Mouse (Mus musculus) midbrain, embryonic 13.5 days (tissue): ENCODE results near the gene Srf. TPM values are rescaled to one million over a fixed set of nuclear protein-coding genes. Genes with fewer than 3 reads are reported as not detected.

Source experiments
- ATAC-seq: fragments of 200-750 bp; cut with Nextera tagmentation; 2 replicates; pipeline ENCODE4 v1.8.0; 2017; ENCODE audit warnings: mild to moderate bottlenecking, moderate TSS enrichment, moderate library complexity
- H3K27ac ChIP-seq: fragments of 300-500 bp; sonication (generic); 2 replicates; pipeline ENCODE4 v1.5.1; 2015; ENCODE audit warnings: inconsistent platforms, mild to moderate bottlenecking, moderate library complexity
- H3K27me3 ChIP-seq: fragments of 300-500 bp; sonication (generic); 2 replicates; pipeline ENCODE4 v1.6.1; 2015; ENCODE audit warnings: mild to moderate bottlenecking, inconsistent platforms
- H3K36me3 ChIP-seq: fragments of 300-500 bp; sonication (generic); 2 replicates; pipeline ENCODE4 v1.6.1; 2015; ENCODE audit warnings: mild to moderate bottlenecking, inconsistent platforms
- H3K4me1 ChIP-seq: fragments of 300-500 bp; sonication (generic); replicated peaks from 2 replicates; pipeline ENCODE4 v1.6.1; 2015; ENCODE audit warnings: inconsistent platforms
- H3K4me2 ChIP-seq: fragments of 300-500 bp; sonication (generic); replicated peaks from 2 replicates; pipeline ENCODE4 v1.6.1; 2015; ENCODE audit warnings: moderate library complexity, mild to moderate bottlenecking, inconsistent platforms
- H3K4me3 ChIP-seq: fragments of 300-500 bp; sonication (generic); replicated peaks from 2 replicates; pipeline ENCODE4 v1.5.1; 2015; ENCODE audit warnings: mild to moderate bottlenecking, inconsistent platforms
- H3K9ac ChIP-seq: fragments of 300-500 bp; sonication (generic); replicated peaks from 2 replicates; pipeline ENCODE4 v1.6.1; 2015; ENCODE audit warnings: mild to moderate bottlenecking, inconsistent platforms
- H3K9me3 ChIP-seq: fragments of 300-500 bp; sonication (generic); 2 replicates; pipeline ENCODE4 v1.6.1; 2016; ENCODE audit warnings: mild to moderate bottlenecking, inconsistent platforms
- WGBS: fragments of 180-500 bp; shearing (Covaris S2); methylation state at CpG from one replicate; pipeline ENCODE4 v1.1.7; 2015; 5-methylcytosine and 5-hydroxymethylcytosine counted together
- polyA plus RNA-seq: library from polyadenylated mRNA; unstranded; fragments of >200 nt; fragmentation: Nextera tagmentation; extraction: Ambion mirVana; gene quantifications from 2 replicates; pipeline ENCODE4 v1.2.1, GENCODE M21; 2015

Gene Srf
- polyA plus RNA-seq, 1 experiment from 2014 or later, result 6.0 TPM

- H3K27ac ChIP-seq, result no peak overlapping the region
- peaks cover 51% of the 10 kb centered on the region for H3K36me3 ChIP-seq
- ATAC-seq, result no peak
- 9% methylated on average over 8 of the region's 8 CpGs for WGBS
- no peak overlapping the region for H3K9ac ChIP-seq
- H3K4me2 ChIP-seq, result peak overlapping the region; percentile 86
- peak overlapping the region; percentile 81; the same call in 1 of the 2 replicates for H3K4me3 ChIP-seq
- peaks cover 13% of the 10 kb centered on the region for H3K27me3 ChIP-seq
- H3K9me3 ChIP-seq, result no peaks in the 10 kb centered on the region
- peaks cover 28% of the 10 kb centered on the region for H3K4me1 ChIP-seq
Measured at GRCm38 (mm10) chr17:46546995-46547394, 9.0 kb downstream of the Srf start.

- H3K4me2 ChIP-seq, result peak overlapping the region; percentile 86
- WGBS, result 6% methylated on average over 7 of the region's 7 CpGs
- H3K27ac ChIP-seq, result no peak overlapping the region
- H3K27me3 ChIP-seq, result peaks cover 13% of the 10 kb centered on the region
- peaks cover 26% of the 10 kb centered on the region for H3K4me1 ChIP-seq
- no peak for ATAC-seq
- H3K4me3 ChIP-seq, result peak overlapping the region; percentile 81
- no peaks in the 10 kb centered on the region for H3K9me3 ChIP-seq
- H3K36me3 ChIP-seq, result peaks cover 50% of the 10 kb centered on the region
- peak overlapping the region; percentile 93 for H3K9ac ChIP-seq
Measured at GRCm38 (mm10) chr17:46546591-46546990, 9.4 kb downstream of the Srf start.

GRCm38 (mm10) chr17:46545813-46546564, 10.0 kb downstream of the Srf start, which contains the start of gene Cul9:
Cul9 (minus strand) TSS chr17:46546388.
- H3K36me3 ChIP-seq, result peaks cover 50% of the 10 kb centered on the region
- H3K27me3 ChIP-seq, result peaks cover 13% of the 10 kb centered on the region
- peak; percentile 95 for ATAC-seq
- WGBS, result 1% methylated on average over 43 of the region's 49 CpGs
- no peaks in the 10 kb centered on the region for H3K9me3 ChIP-seq
- H3K27ac ChIP-seq, result peak within 1 kb of the TSS; percentile 30; the same call in 1 of the 2 replicates
- peak within 1 kb of the TSS; percentile 86 for H3K4me2 ChIP-seq
- H3K4me3 ChIP-seq, result peak within 1 kb of the TSS; percentile 81
- peak within 1 kb of the TSS; percentile 93 for H3K9ac ChIP-seq
- peaks cover 26% of the 10 kb centered on the region for H3K4me1 ChIP-seq

- 0 out of 2 replicates have a peak overlapping the region, but pooled peaks have one; percentile 7 for H3K9ac ChIP-seq
- H3K4me3 ChIP-seq, result no peak overlapping the region
- peaks cover 13% of the 10 kb centered on the region for H3K27me3 ChIP-seq
- ATAC-seq, result no peak
- no peaks in the 10 kb centered on the region for H3K9me3 ChIP-seq
- H3K4me1 ChIP-seq, result peaks cover 26% of the 10 kb centered on the region
- no peak overlapping the region for H3K4me2 ChIP-seq
- peaks cover 49% of the 10 kb centered on the region for H3K36me3 ChIP-seq
- WGBS, result 90% methylated on average over 12 of the region's 12 CpGs
- H3K27ac ChIP-seq, result no peak overlapping the region
Measured at GRCm38 (mm10) chr17:46543661-46544060, 12.3 kb downstream of the Srf start.

GRCm38 (mm10) chr17:46525579-46526307, 30.2 kb downstream of the Srf start:
- ATAC-seq, result peak; percentile 65
- WGBS, result 38% methylated on average over 12 of the region's 12 CpGs
- Histone ChIP-seq H3K4me3 (no peak overlapping the region), H3K4me1 (no peaks in the 10 kb centered on the region), H3K9ac (no peak overlapping the region), H3K27ac (no peak overlapping the region), H3K9me3 (no peaks in the 10 kb centered on the region), H3K4me2 (no peak overlapping the region), H3K27me3 (peaks cover 25% of the 10 kb centered on the region), H3K36me3 (peaks cover 47% of the 10 kb centered on the region)

- no peak overlapping the region for H3K4me2 ChIP-seq
- H3K36me3 ChIP-seq, result peaks cover 48% of the 10 kb centered on the region
- H3K4me3 ChIP-seq, result no peak overlapping the region
- no peaks in the 10 kb centered on the region for H3K9me3 ChIP-seq
- no peak overlapping the region for H3K9ac ChIP-seq
- peaks cover 32% of the 10 kb centered on the region for H3K27me3 ChIP-seq
- no peak overlapping the region for H3K27ac ChIP-seq
- ATAC-seq, result no peak
- H3K4me1 ChIP-seq, result no peaks in the 10 kb centered on the region; the same call in 1 of the 2 replicates
- WGBS, result 85% methylated on average over 10 of the region's 10 CpGs
Measured at GRCm38 (mm10) chr17:46525065-46525464, 30.9 kb downstream of the Srf start.

- peaks cover 31% of the 10 kb centered on the region for H3K36me3 ChIP-seq
- no peak overlapping the region for H3K27ac ChIP-seq
- 37% methylated on average over 24 of the region's 24 CpGs for WGBS
- H3K4me1 ChIP-seq, result no peaks in the 10 kb centered on the region; the same call in 1 of the 2 replicates
- no peak overlapping the region for H3K9ac ChIP-seq
- H3K27me3 ChIP-seq, result peaks cover 38% of the 10 kb centered on the region
- no peaks in the 10 kb centered on the region for H3K9me3 ChIP-seq
- ATAC-seq, result no peak
- no peak overlapping the region for H3K4me2 ChIP-seq
- H3K4me3 ChIP-seq, result no peak overlapping the region
Measured at GRCm38 (mm10) chr17:46521963-46522668, 33.9 kb downstream of the Srf start.

GRCm38 (mm10) chr17:46521174-46521573, 34.8 kb downstream of the Srf start:
- Histone ChIP-seq H3K27me3 (peaks cover 38% of the 10 kb centered on the region), H3K4me1 (no peaks in the 10 kb centered on the region; the same call in 1 of the 2 replicates), H3K9ac (no peak overlapping the region; the same call in 1 of the 2 replicates), H3K9me3 (no peaks in the 10 kb centered on the region), H3K36me3 (peaks cover 28% of the 10 kb centered on the region), H3K4me3 (no peak overlapping the region), H3K27ac (no peak overlapping the region), H3K4me2 (no peak overlapping the region)
- ATAC-seq, result no peak
- 84% methylated on average over 9 of the region's 9 CpGs for WGBS

GRCm38 (mm10) chr17:46520385-46520979, 35.5 kb downstream of the Srf start:
- H3K4me1 ChIP-seq, result no peaks in the 10 kb centered on the region; the same call in 1 of the 2 replicates
- H3K4me2 ChIP-seq, result peak overlapping the region; percentile 11; the same call in 1 of the 2 replicates
- H3K9me3 ChIP-seq, result no peaks in the 10 kb centered on the region
- WGBS, result 53% methylated on average over 25 of the region's 25 CpGs
- no peak overlapping the region for H3K4me3 ChIP-seq
- H3K27ac ChIP-seq, result no peak overlapping the region
- H3K27me3 ChIP-seq, result peaks cover 38% of the 10 kb centered on the region
- no peak for ATAC-seq
- peaks cover 21% of the 10 kb centered on the region for H3K36me3 ChIP-seq
- peak overlapping the region; percentile 36; the same call in 1 of the 2 replicates for H3K9ac ChIP-seq

GRCm38 (mm10) chr17:46519971-46520370, 36.0 kb downstream of the Srf start:
- peak overlapping the region; percentile 36; the same call in 1 of the 2 replicates for H3K9ac ChIP-seq
- ATAC-seq, result no peak
- H3K27me3 ChIP-seq, result peaks cover 38% of the 10 kb centered on the region
- no peaks in the 10 kb centered on the region for H3K9me3 ChIP-seq
- no peak overlapping the region for H3K4me3 ChIP-seq
- H3K4me2 ChIP-seq, result peak overlapping the region; percentile 11; the same call in 1 of the 2 replicates
- H3K4me1 ChIP-seq, result no peaks in the 10 kb centered on the region; the same call in 1 of the 2 replicates
- WGBS, result 52% methylated on average over 10 of the region's 10 CpGs
- H3K27ac ChIP-seq, result no peak overlapping the region
- H3K36me3 ChIP-seq, result peaks cover 17% of the 10 kb centered on the region

- ATAC-seq, result peak; percentile 48; the same call in 1 of the 2 replicates
- H3K27ac ChIP-seq, result no peak overlapping the region
- H3K4me2 ChIP-seq, result no peak overlapping the region
- no peaks in the 10 kb centered on the region for H3K27me3 ChIP-seq
- peaks cover 6% of the 10 kb centered on the region for H3K36me3 ChIP-seq
- no peak overlapping the region for H3K9ac ChIP-seq
- H3K4me3 ChIP-seq, result no peak overlapping the region
- H3K4me1 ChIP-seq, result 0 out of 2 replicates have a peak, but pooled peaks cover 4% of the 10 kb centered on the region
- H3K9me3 ChIP-seq, result no peaks in the 10 kb centered on the region
- 72% methylated on average over 2 of the region's 2 CpGs for WGBS
Measured at GRCm38 (mm10) chr17:46513329-46513728, 42.6 kb downstream of the Srf start.
